Mouse (Mus musculus): ENCODE measurements at regions not wholly inside any gene's neighbourhood (a gene's known extent, or its start where the extent isn't known, plus 50 kb on each side); places are given as distances from the start of the nearest gene placed in this dataset.

- H3K27ac ChIP-seq (ENCODE audit: insufficient read depth, low read length), result no peak overlapping the region
- H3K36me3 ChIP-seq (ENCODE audit: control insufficient read depth, insufficient read depth, low read length), result no peaks in the 10 kb centered on the region
- no peaks in the 10 kb centered on the region for H3K4me1 ChIP-seq (ENCODE audit: control insufficient read depth, insufficient read depth, insufficient read length)
- DNase-seq (ENCODE audit: low read depth in 1 of 2, low spot score in 2 of 2), result no peak
- H3K4me3 ChIP-seq (ENCODE audit: extremely low read depth, insufficient read depth, insufficient read length), result no peak overlapping the region
- no peak for TF ChIP-seq POLR2A (IDR thresholded peaks at IDR 0.05; ENCODE audit: low read depth, low read length)
- no peak for TF ChIP-seq CTCF (IDR thresholded peaks at IDR 0.05; ENCODE audit: extremely low read depth, insufficient read depth, insufficient read length, insufficient replicate concordance)
- no peaks in the 10 kb centered on the region for H3K27me3 ChIP-seq (ENCODE audit: control insufficient read depth, insufficient read depth, low read length)
- 90% methylated on average over 4 of the region's 4 CpGs for WGBS
These were observed 77.0 kb downstream of the Irs2 start for GRCm38 (mm10) chr8:10931266-10931665.

GRCm38 (mm10) chr8:10928836-10929235 is 79.4 kb downstream of the Irs2 start:
- 84% methylated on average over 3 of the region's 3 CpGs for WGBS
- DNase-seq (ENCODE audit: low read depth in 1 of 2, low spot score in 2 of 2), result no peak
- Histone ChIP-seq H3K4me1 (ENCODE audit: control insufficient read depth, insufficient read depth, insufficient read length) (peaks cover 12% of the 10 kb centered on the region; the same call in 1 of the 2 replicates), H3K27me3 (ENCODE audit: control insufficient read depth, insufficient read depth, low read length) (no peaks in the 10 kb centered on the region), H3K36me3 (ENCODE audit: control insufficient read depth, insufficient read depth, low read length) (no peaks in the 10 kb centered on the region), H3K27ac (ENCODE audit: insufficient read depth, low read length) (no peak overlapping the region), H3K4me3 (ENCODE audit: extremely low read depth, insufficient read depth, insufficient read length) (no peak overlapping the region)
- TF ChIP-seq POLR2A (IDR thresholded peaks at IDR 0.05; ENCODE audit: low read depth, low read length) (no peak), CTCF (IDR thresholded peaks at IDR 0.05; ENCODE audit: extremely low read depth, insufficient read depth, insufficient read length, insufficient replicate concordance) (no peak)

GRCm38 (mm10) chr8:10928342-10928794 is 79.9 kb downstream of the Irs2 start:
- WGBS, result 87% methylated on average over 17 of the region's 17 CpGs
- Histone ChIP-seq H3K27ac (ENCODE audit: insufficient read depth, low read length) (no peak overlapping the region), H3K27me3 (ENCODE audit: control insufficient read depth, insufficient read depth, low read length) (no peaks in the 10 kb centered on the region), H3K4me1 (ENCODE audit: control insufficient read depth, insufficient read depth, insufficient read length) (peaks cover 14% of the 10 kb centered on the region; the same call in 1 of the 2 replicates), H3K4me3 (ENCODE audit: extremely low read depth, insufficient read depth, insufficient read length) (no peak overlapping the region), H3K36me3 (ENCODE audit: control insufficient read depth, insufficient read depth, low read length) (no peaks in the 10 kb centered on the region)
- TF ChIP-seq POLR2A (IDR thresholded peaks at IDR 0.05; ENCODE audit: low read depth, low read length), result no peak
- TF ChIP-seq CTCF (IDR thresholded peaks at IDR 0.05; ENCODE audit: extremely low read depth, insufficient read depth, insufficient read length, insufficient replicate concordance), result no peak
- no peak for DNase-seq (ENCODE audit: low read depth in 1 of 2, low spot score in 2 of 2)

- Histone ChIP-seq H3K4me3 (ENCODE audit: extremely low read depth, insufficient read depth, insufficient read length) (no peak overlapping the region), H3K4me1 (ENCODE audit: control insufficient read depth, insufficient read depth, insufficient read length) (peaks cover 14% of the 10 kb centered on the region; the same call in 1 of the 2 replicates), H3K27me3 (ENCODE audit: control insufficient read depth, insufficient read depth, low read length) (no peaks in the 10 kb centered on the region), H3K27ac (ENCODE audit: insufficient read depth, low read length) (no peak overlapping the region), H3K36me3 (ENCODE audit: control insufficient read depth, insufficient read depth, low read length) (no peaks in the 10 kb centered on the region)
- WGBS, result 46% methylated on average over 3 of the region's 3 CpGs
- no peak for TF ChIP-seq POLR2A (IDR thresholded peaks at IDR 0.05; ENCODE audit: low read depth, low read length)
- DNase-seq (ENCODE audit: low read depth in 1 of 2, low spot score in 2 of 2), result no peak
These were observed 81.1 kb downstream of the Irs2 start for GRCm38 (mm10) chr8:10927187-10927586.

- no peak for DNase-seq (ENCODE audit: low read depth in 1 of 2, low spot score in 2 of 2)
- H3K27ac ChIP-seq (ENCODE audit: insufficient read depth, low read length), result no peak overlapping the region
- peaks cover 14% of the 10 kb centered on the region; the same call in 1 of the 2 replicates for H3K4me1 ChIP-seq (ENCODE audit: control insufficient read depth, insufficient read depth, insufficient read length)
- H3K27me3 ChIP-seq (ENCODE audit: control insufficient read depth, insufficient read depth, low read length), result no peaks in the 10 kb centered on the region
- H3K36me3 ChIP-seq (ENCODE audit: control insufficient read depth, insufficient read depth, low read length), result no peaks in the 10 kb centered on the region
- TF ChIP-seq CTCF (IDR thresholded peaks at IDR 0.05; ENCODE audit: extremely low read depth, insufficient read depth, insufficient read length, insufficient replicate concordance) (no peak), POLR2A (IDR thresholded peaks at IDR 0.05; ENCODE audit: low read depth, low read length) (no peak)
- no peak overlapping the region for H3K4me3 ChIP-seq (ENCODE audit: extremely low read depth, insufficient read depth, insufficient read length)
These were observed 81.7 kb downstream of the Irs2 start for GRCm38 (mm10) chr8:10926518-10926915.

- H3K27me3 ChIP-seq (ENCODE audit: control insufficient read depth, insufficient read depth, low read length), result no peaks in the 10 kb centered on the region
- H3K27ac ChIP-seq (ENCODE audit: insufficient read depth, low read length), result no peak overlapping the region
- H3K4me1 ChIP-seq (ENCODE audit: control insufficient read depth, insufficient read depth, insufficient read length), result peaks cover 14% of the 10 kb centered on the region; the same call in 1 of the 2 replicates
- H3K36me3 ChIP-seq (ENCODE audit: control insufficient read depth, insufficient read depth, low read length), result no peaks in the 10 kb centered on the region
- no peak for TF ChIP-seq POLR2A (IDR thresholded peaks at IDR 0.05; ENCODE audit: low read depth, low read length)
- no peak for TF ChIP-seq CTCF (IDR thresholded peaks at IDR 0.05; ENCODE audit: extremely low read depth, insufficient read depth, insufficient read length, insufficient replicate concordance)
- WGBS, result 31% methylated on average over 18 of the region's 18 CpGs
- no peak for DNase-seq (ENCODE audit: low read depth in 1 of 2, low spot score in 2 of 2)
- no peak overlapping the region for H3K4me3 ChIP-seq (ENCODE audit: extremely low read depth, insufficient read depth, insufficient read length)
These were observed 82.4 kb downstream of the Irs2 start for GRCm38 (mm10) chr8:10925582-10926517.
